Mouse (Mus musculus) embryonic fibroblast, embryonic 13.5 days (primary cell): ENCODE results near the gene Erbb4.

ENCODE experiments used
- CTCF ChIP-seq: IDR thresholded peaks from 2 replicates; pipeline ENCODE4 v1.5.1; 2011; ENCODE audit warnings: mild to moderate bottlenecking, control low read depth, low read length, moderate library complexity, borderline replicate concordance; ENCODE audit not compliant: insufficient read depth
- POLR2A ChIP-seq: IDR thresholded peaks from 2 replicates; pipeline ENCODE4 v1.6.1; 2011; ENCODE audit warnings: low read depth, mild to moderate bottlenecking, control low read depth, low read length, moderate library complexity

DNA sequence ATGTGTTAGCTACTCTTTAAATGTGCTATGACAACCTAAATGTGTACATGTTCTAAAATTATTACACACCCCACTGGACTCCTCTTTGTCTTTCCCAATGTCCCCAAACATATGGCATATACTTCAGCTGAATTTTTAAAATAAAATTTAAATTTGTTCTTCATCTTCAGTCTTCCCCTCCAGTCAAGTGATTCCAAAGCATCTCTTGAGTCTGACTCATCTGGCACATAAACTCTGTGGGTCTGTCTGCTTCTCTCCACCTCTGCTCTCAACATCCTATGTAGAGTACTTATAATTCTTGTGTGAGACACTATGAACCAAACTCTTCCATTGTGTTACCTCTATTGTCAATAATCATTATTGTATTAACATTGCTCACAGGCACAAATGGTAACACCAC lies 972.9 kb downstream of the Erbb4 start:
- TF ChIP-seq CTCF: no peak
- TF ChIP-seq POLR2A: no peak
